Mouse (Mus musculus) heart, adult 11 months (tissue): ENCODE measurements at regions not wholly inside any gene's neighbourhood (a gene's known extent, or its start where the extent isn't known, plus 50 kb on each side); places are given as distances from the start of the nearest gene placed in this dataset.
A peak's percentile ranks its signal among the peaks of the same experiment; 100 is the strongest.

Experiments
- DNase-seq: peaks from one replicate; pipeline ENCODE4 v3.0.0; 2022

DNA sequence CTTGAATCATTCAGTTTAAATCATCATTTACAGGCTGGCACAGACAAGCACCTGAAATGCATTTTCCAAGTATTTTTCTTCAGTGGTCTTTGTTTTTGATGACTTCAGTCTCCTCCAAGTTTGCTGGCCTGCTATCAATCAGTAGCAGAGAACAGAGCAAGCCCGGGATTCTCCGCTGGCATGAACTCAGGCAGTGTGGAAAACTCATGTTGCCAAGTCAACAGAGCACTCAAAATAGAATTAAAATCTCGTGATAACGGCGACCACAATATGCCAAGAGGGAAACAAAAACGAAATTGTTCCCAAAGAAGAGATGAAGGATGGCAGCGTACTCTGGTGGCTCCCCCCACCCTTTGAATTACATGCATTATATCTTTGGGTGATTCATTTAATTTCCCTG lies 190.9 kb upstream of the Fat4 start:
- peak; percentile 81 for DNase-seq

DNA sequence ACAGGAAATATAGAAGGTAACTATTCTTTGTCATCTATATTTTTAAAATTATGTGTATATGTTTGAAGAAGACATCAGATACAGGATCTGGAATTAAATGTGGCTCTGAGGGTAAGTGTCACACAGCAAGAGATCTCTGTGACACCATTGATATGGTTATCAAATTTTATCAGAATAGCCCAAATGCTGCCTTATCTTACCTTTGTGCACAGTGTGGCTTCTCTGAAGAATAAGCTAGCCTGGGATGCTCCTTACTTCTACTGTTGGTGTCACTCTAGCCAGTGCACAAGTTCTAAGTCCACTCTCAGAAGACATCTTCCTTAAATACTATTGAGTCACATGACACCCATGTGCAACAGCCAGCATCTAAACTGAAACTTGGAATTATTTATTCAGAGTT lies 194.0 kb upstream of the Fat4 start:
- DNase-seq, result peak; percentile 24

- DNase-seq, result peak; percentile 46
Measured at GRCm38 (mm10) chr3:38684247-38684991, 199.8 kb upstream of the Ankrd50 start.

DNA sequence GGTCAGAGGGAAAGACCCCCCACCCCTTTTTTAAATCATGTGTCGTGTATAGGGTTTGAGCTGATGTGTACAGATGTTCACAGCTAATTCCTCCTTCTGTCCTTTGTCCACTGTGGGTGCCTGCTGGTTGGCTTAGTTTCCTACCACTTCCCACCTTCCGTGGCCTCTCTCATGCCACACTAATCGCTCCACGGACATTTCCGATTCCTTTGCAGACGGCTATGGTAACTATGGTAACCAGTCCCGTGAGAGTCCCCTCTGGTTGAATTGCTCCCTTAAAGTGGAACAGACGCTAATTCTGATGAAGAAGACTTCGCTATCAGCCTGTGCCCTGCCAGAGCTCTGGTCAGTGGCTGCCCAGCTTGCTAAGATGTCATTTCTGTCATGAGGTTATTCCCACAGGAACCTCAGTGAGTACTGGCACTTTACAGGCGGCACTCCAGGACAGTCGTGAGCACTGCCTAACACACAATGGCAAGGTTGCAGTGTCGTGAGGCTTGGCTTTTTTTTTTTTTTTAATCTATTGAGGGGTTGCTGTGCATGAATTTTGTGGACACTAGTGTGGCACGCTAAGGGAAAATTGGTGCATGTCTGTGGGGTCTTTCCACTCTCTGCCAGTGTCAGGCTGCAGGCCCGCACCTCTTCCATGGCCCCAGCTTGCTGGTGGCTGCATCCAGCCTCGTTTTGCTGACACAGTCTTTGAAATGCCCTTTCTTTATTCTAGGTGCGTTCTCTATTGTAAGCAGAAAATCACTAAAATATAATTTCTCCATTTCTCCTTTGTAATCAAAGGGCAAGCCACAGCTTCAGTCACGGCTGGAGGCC lies 179.2 kb upstream of the Ankrd50 start:
- no peak for DNase-seq

DNA sequence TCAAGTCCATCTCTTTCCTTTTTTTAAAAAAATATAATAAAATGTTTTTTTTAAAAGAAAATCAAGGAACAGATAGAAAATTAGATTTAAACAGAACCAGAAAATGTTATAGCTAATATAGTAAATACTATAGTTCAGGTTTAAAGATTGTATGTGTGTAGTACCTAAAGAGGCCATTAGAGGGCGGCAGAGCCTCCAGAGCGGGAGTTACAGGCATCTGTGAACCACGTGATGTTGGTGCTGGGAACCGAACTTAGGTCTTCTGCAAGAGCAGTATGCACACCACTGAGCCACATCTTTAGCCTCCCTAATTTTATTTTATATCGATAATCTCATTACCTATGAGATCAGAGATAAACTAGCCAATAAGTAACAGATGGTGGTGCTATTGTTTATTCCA lies 178.4 kb upstream of the Ankrd50 start:
- DNase-seq, result no peak

GRCm38 (mm10) chr3:38656790-38657189 lies 172.1 kb upstream of the Ankrd50 start:
- DNase-seq, result peak; percentile 80

DNA sequence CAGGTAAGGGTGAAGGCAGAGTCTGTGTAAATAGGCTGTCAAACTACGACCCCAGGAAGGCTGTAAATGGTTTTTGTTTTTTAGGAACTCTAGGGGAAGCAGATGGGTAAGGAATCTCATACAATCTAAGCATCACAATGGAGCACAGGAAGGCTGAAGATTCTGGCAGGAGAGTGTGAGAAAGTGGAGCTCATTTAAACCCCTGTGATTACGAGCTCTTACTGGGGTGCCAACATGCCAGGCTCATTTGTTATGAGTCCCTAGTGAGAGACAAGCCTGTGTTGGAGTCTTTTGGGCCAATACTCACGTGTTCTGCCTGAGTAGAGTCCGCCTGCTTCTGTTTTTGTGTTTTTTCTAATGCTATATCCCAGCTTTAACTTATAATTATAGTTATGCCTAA lies 169.3 kb upstream of the Ankrd50 start:
- peak; percentile 15 for DNase-seq

GRCm38 (mm10) chr3:38652985-38653685 lies 168.5 kb upstream of the Ankrd50 start:
- peak; percentile 23 for DNase-seq

DNA sequence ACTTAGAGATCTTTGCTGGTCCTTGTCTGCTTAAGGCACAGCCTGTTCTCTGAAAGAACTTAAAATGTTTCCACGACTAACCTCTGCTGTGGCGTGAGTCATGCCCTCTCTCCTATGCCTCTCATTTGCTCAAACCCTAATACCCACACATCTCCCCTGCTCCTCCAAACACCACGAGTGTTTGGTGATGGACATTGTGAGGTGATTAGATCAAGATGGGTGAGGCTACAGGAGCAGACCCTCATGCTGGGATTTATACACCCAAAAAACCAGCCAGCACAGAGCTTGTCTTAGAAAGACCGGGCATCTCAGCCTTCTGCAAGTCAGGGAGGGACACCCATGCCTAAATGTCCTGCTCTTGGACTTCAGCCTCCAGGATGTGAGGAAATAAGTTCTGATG lies 165.5 kb upstream of the Ankrd50 start:
- DNase-seq, result peak; percentile 57

- DNase-seq, result peak; percentile 66
Measured at GRCm38 (mm10) chr3:38648633-38649032, 164.0 kb upstream of the Ankrd50 start.

DNA sequence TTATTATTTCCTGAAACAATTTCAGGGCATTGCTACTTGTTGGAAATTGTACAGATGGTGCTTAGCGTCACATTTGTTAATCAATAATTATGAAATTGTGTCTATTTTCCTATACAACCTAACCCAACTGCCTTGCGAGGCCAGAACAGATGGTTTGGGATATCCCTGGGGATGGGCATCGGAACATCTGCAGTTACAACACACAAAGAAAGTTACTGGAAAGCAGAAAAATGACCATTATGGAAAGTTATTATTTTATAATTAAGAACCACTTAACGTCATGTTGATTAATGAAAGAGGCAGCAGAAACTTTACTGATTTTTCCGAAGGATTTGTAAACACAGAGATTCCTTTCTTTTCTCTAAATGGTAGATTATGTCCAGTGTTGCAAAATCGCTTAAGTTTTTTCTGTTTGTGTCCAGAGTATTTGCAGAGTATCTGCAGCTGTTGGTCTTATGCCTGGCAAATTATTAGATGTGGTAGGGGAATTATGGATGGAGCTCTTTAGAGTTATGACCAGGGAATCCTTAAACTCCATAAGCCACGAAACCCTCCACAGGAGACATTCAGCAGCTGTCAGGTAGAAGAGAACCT lies 163.2 kb upstream of the Ankrd50 start:
- peak; percentile 43 for DNase-seq

DNA sequence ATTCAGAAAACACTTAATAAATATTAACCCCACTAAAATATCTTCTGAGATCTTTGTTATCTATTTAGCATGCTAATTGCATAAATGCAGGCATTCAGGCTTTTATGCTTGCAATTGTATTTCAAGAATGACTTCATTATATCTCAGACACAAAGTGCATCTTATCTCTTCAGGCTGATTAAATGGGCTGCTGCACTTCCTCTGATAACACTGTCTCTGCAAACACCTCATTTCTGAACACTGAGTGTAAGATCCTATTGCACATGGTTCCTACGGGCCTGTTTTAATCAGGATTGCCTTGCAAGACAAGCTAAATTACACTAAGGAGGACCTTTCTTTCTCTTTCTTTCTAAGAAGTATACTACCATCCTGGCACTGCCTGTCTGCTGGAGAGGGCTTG lies 157.1 kb upstream of the Ankrd50 start:
- DNase-seq, result no peak

DNA sequence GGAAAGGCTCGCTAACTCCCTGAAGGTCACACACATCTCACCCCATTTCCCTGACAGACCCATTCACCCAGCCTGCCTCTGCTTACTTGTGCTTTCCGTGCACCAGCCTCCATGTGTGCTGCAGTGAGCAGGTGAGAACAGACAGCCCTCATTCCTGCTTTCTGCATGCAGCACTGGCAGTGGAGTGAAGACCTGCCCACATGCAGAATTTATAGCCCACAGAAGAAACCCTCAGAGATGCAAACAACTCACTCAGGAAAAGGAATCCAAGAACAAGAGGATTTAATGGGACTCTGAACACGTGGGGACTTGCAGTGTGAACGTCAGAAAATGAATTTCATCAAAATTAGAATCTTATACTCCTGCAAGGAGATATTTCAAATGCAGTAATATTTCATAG lies 152.2 kb upstream of the Ankrd50 start:
- DNase-seq, result peak; percentile 60

- peak; percentile 92 for DNase-seq
Measured at GRCm38 (mm10) chr3:38633347-38633746, 148.7 kb upstream of the Ankrd50 start.

DNA sequence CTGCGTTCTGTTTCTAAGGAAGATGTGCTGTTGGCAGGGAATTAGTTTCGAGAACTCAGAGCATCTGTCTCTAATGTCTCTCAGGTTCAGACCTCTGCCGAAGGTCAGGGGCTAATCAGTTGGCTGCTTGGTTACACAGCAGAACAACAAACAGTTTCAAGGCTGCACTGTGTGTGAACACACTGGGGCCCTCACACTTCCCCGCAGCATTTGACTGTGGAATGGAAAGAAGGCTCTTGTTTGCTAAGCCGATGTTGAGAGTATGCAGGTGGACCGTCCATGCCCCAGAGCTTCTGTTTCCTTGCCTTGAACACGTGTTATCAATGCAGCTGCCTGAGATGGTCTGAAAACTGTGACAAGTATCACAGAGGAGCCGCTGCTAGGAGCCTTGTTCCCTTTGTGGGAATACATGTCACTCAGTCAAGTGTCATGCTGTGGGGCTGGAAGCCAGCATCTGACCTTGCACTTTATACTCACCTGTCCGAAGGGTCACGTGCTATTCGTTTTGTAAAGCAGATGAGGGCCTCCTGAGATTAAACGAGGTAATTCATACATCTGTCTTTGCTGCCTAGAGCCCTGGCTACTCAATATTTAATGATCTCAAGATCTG lies 141.0 kb upstream of the Ankrd50 start:
- DNase-seq, result peak; percentile 67

GRCm38 (mm10) chr3:38617989-38618388 lies 133.3 kb upstream of the Ankrd50 start:
- peak; percentile 58 for DNase-seq

DNA sequence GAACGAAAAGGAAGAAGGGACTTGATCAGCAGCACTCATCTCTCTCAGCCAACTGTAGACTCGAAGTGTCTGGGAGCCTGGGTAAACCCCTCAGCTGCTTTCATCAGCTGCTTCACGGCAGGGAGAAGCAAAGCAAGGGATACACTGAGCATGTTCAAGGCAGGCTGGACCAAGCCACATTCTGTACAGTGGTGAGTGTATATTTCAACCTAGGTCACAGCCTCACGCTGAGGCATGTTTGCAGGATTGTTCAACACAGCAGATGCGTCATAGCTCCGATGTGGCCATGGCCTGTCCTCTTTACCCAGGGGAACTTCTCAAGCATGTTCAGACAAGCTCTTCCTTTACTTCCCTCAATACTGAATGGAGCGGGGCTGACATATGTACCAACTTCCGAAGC lies 132.6 kb upstream of the Ankrd50 start:
- DNase-seq, result peak; percentile 76

GRCm38 (mm10) chr3:38613706-38614105 lies 129.1 kb upstream of the Ankrd50 start:
- DNase-seq, result peak; percentile 13

GRCm38 (mm10) chr3:38591531-38591930 lies 106.9 kb upstream of the Ankrd50 start:
- no peak for DNase-seq

DNA sequence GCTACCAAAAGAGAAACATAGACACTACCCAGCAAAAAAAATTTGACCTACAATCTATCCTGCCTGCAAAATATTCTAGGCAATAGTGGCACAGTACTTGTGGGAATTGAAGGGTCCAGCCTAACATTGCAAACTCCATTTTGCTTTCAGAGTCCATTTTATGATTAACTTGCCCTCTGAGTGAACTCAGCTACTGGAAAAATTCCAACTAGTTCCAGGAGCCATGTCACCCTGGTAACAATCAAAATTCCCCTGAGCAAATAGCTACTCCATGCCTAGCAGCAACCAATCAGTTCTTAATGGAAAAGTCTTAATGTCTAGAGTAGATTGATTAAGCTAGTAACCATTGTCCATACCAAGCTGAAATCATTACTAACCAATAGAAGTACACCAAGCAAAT lies 104.3 kb upstream of the Ankrd50 start:
- DNase-seq, result no peak

GRCm38 (mm10) chr3:38585509-38585908 lies 100.9 kb upstream of the Ankrd50 start:
- DNase-seq, result peak; percentile 15

- DNase-seq, result no peak
Measured at GRCm38 (mm10) chr3:38579781-38580180, 95.1 kb upstream of the Ankrd50 start.
